Mouse (Mus musculus) erythroid progenitor cell, adult 5-6 weeks (primary cell): ENCODE data around the gene Zbtb45. TPM values are rescaled to one million over a fixed set of nuclear protein-coding genes. Genes with fewer than 3 reads are reported as not detected.

ENCODE experiments used
- ATAC-seq: replicated peaks from 2 replicates; pipeline ENCODE4 v1.8.0; 2016; ENCODE audit warnings: moderate number of reproducible peaks, mild to moderate bottlenecking, moderate TSS enrichment, inconsistent platforms; ENCODE audit not compliant: poor library complexity, low FRiP score, severe bottlenecking
- total RNA-seq, 2 experiments: library from RNA; stranded (forward) in 1 of 2; stranded (reverse) in 1 of 2; fragments of 150-400 nt in 1 of 2; fragments of 186-747, 209-891 nt in 1 of 2; gene quantifications; 2 replicates each; pipeline versions ENCODE4 v1.2.3 to v1.2.4; 2015 to 2017; ENCODE audit warnings: low replicate concordance in 2 of 2

The Zbtb45 gene
- total RNA-seq, 2 experiments from 2014 or later = 7.6 to 10.1 TPM

- ATAC-seq = no peak
Observed at GRCm38 (mm10) chr7:13006011-13006410, 3.8 kb downstream of the Zbtb45 start.

GRCm38 (mm10) chr7:13003380-13003779 lies 6.5 kb downstream of the Zbtb45 start:
- ATAC-seq = no peak

- ATAC-seq = no peak
Observed at GRCm38 (mm10) chr7:13001584-13001983, 8.2 kb downstream of the Zbtb45 start.

DNA sequence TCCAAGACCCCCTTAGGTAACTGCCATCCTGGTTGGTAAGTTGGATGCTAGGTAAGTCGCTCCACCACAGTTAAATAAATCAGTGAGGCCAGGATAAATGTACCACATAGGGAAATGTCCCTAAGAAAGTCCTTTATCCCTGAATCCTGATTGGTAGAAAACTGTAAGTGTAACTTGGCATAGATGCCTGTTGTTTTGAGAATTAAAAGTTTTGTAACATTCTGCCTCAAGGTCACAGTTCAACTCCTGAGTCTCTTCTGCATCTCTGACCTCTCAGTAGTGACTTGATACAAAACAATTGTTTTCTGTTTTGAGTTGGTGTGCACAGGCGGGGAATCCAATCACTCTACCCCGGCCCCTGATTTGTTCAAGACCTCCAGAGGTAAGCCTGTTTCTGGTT lies 11.0 kb downstream of the Zbtb45 start, which contains the start of gene Trim28:
Trim28 (plus strand) TSS at position 264 of the 400 bp plus-strand sequence.
- ATAC-seq = no peak

- ATAC-seq = no peak
Observed at GRCm38 (mm10) chr7:12998053-12998452, 11.8 kb downstream of the Zbtb45 start, which contains the start of gene Slc27a5. Slc27a5 (minus strand) TSS chr7:12998192.

DNA sequence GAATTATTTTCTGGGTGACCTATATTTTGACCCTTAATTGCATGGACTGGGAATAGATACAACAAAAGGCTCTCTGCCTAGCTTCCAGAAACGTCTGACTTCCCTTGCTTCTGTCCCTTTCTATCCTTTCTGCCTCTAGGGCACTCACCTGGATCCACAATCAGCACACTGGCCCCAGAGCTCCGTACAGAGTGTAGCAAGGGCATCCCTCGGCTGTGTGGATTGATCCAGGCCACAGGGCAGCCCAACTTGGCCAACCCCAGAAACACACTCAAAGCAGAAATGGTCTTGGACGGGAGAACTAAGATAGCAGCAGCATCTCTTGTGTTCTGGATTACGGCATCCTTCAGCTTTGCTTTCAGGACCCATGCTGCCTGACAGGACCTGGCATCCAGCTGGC lies 12.6 kb downstream of the Zbtb45 start:
- no peak for ATAC-seq

GRCm38 (mm10) chr7:12995862-12996261 lies 14.0 kb downstream of the Zbtb45 start:
- ATAC-seq = no peak

DNA sequence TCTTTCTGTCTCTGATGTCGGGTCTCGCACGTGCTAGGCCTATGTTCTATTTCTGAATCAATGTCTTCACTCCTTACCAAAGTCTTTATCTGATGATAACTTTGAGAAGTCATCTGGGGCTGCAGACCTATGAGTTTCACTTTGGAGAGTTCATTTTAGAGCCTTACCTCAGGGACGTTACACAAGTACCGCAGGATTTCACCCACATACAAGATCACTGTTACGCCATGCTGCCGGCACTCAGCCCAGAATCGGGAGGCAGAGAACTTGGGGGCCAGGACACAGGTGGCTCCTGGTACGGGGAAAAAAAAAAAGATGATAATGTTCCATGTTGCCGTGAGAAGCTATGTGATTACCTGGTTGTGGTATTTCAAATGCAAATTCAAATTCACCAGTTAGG lies 16.7 kb downstream of the Zbtb45 start:
- ATAC-seq = no peak

DNA sequence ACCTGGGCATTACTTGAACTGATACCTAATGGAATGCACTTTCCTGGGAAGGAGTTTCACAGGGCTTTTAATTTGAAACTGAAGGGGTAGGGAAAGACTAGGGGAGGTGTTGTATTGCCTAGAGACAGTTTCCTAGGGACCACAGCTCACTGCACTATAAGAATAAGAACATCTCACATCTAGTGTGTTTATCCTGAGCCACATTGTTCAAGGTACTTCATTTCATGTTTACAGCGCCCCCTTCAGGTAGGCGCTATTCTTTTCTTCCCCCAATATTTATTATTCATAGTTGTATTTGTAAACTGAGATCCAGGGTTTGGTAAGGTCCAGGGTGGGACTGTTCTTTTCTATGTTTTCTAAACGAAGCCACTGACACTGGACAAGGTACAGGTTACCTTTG lies 17.6 kb downstream of the Zbtb45 start:
- ATAC-seq = no peak

DNA sequence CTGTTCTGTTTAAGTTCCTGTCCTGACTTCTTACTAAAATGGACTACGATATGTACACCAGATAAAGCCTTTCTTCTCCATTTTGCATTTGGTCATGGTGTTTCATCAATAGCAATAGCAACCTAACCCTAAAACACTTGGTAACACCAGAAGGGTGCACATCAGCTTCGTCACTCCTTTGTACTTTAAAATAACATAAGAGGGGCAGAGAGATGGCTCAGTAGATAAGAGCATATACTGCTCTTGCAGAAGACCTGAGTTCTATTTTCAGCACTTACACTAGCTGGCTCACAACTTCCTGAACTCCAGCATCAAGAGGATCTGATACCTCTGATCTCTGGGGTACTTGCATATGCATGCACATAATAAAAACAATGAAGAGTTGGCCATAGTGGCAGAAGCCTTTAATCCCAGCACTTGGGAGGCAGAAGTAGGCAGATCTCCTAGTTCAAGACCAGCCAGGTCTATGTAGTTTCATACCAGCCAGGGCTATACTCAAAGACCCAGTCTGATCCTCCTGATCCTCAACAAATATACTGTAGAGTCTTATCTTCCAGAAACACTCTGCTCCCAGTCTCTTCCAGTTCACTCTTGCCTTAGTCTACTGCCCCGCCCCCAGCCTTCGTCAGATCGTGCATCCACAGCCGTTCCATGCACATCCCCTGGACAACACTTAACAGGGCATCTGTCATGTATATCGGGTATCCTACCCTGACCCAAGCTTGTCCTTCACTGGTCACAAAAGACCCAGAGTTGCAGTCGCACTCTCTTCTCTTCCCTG lies 22.2 kb downstream of the Zbtb45 start:
- ATAC-seq = peak; percentile 74

GRCm38 (mm10) chr7:12986906-12987305 lies 22.9 kb downstream of the Zbtb45 start:
- ATAC-seq = no peak

GRCm38 (mm10) chr7:12985724-12986123 lies 24.1 kb downstream of the Zbtb45 start:
- no peak for ATAC-seq

- ATAC-seq = no peak
Observed at GRCm38 (mm10) chr7:12980291-12980690, 29.5 kb downstream of the Zbtb45 start.

GRCm38 (mm10) chr7:12979776-12980175 lies 30.1 kb downstream of the Zbtb45 start:
- no peak for ATAC-seq

DNA sequence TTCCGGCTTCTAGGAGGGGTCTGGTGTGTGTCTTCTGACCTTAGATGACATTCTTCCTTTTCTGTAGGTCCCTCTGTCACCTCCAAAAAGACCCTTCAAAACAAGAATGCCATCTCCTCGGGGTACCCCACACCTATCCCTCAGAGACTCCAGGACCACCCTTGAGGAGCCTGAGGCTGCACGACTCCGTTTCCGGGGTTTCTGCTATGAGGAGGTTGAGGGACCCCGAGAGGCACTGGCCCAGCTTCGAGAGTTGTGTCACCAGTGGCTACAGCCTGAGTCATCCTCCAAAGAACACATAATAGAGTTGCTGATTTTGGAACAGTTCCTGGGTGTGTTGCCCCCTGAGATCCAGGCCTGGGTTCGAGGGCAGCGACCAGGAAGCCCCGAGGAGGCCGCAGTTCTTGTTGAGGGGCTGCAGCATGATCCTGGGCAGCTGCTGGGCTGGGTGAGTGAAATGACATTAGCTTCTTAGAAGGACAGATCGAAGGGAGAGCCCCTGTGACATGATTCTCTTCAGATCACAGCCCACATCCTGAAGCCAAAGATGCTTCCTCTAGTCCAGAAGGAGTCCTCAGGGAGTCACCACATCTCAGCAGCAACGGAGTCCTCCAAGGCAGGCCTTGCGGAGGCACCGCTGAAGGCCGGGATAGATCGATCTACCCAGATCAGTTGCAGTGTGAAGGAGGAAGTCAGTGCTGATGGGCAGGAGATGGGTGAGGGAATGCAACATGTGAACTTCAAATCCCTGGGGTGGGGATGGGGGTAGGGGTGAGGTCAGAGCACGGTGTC lies 30.7 kb downstream of the Zbtb45 start:
- ATAC-seq = no peak

DNA sequence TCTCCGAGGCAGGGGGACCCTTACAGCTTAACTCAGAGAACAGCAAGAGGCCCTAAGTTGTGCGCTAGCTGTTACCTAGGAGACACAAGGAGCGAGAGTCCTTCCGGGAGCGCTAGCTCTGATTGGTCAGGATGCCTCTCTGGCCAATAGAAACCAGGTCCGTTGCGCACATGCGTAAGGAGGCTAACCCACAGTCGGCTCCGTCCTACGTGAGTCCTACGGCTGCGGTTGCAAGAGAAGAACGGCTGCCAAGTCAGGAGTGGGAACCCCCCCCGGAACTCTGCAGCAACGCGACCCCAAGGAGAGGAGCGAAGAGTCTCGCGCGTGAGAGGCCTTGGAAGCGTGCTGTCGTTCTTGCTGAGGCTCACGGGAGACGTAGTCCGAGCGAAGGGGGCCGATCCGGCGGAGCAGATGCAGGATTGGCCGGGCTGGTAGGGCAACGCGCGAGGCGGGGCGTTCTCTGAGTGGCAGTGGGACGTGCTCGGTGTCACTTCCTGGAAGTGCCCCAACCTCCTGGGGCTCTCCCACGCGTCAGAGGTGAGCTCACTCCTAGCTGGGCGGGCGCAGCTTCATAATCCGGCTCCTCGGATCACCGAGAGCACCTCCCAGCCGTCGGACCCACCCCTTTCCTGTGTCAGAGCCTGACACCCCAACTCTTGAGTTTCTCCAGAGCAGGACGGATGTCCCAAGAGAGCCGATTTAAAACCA lies 32.0 kb downstream of the Zbtb45 start, which contains the start of gene Zfp446:
Zfp446 (plus strand) TSS at position 167 of the 708 bp plus-strand sequence.
- ATAC-seq = peak; percentile 94

- ATAC-seq = no peak
Observed at GRCm38 (mm10) chr7:12970906-12971305, 38.9 kb downstream of the Zbtb45 start.

DNA sequence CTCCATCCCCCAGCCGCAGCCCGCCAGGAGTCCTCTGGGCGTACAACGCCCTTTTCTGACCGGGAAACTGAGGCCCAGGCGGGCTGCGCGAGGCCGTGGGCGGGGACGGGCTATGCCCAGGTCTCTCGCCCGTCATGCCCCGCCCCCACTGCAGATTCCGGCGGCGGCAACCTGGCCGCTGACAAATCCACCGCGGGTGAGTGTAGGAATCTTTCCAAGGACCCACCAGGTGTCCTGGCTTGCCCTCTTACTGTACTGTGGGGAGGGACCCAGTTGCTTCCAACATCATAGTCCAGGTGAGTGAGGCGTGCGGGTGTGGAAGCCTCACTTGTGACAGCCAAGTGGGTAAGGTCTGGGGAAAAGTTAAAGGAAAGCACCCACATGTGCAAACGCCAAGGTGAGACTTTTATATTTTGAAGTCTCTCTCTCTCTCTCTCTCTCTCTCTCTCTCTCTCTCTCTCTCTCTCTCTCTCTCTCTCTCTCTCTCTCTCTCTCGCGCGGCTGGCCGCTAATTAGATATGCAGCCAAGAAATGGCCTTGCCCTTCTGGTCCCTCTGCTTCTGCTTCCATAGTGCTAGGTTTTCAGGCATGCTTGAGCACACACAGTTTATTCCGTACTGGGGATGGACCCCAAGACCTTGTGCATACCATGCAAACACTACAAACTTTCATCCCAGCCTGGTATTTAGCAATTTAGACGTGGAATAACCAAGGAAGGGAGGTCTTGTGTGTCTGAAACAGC lies 43.6 kb downstream of the Zbtb45 start:
- peak; percentile 82 for ATAC-seq

- peak; percentile 89 for ATAC-seq
Observed at GRCm38 (mm10) chr7:12965678-12966091, 44.1 kb downstream of the Zbtb45 start, which contains the start of gene Zfp324. Zfp324 (plus strand) TSS chr7:12965838.
